Comparison of ENCODE assay signal across 18 mouse cellular contexts in the genomic region with DNA sequence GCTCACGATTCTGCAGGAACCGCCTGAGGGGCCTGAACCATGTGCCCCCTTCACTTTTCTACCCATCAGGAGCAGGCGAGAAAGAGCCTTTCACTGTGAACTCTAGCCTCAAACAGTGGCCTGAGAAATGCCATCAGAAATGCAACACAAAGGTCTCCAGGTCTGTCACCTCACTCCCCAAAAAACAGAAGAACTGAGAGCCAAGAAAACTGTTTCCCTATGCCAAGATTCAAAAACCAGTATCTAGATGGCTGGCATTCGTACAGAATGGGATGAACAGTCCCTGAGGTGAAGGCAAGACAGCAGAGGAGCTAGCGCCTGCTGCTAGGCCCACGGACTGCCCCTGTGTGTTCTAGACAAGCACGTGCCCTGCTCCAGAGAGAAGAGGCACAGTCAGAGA.
DNase-seq lines count a peak whose midpoint lies in the region; ATAC-seq and TF ChIP-seq lines count a peak whose summit lies in the region.
"Had no signal": no experiment of that assay in that cellular context is flagged by ENCODE, and none has a peak within 500 bp of the region (broad histone marks: within the 10 kb centered on the region; RNA-seq: fewer than 3 reads in every experiment).

No protein-coding gene starts in this region.

- no peak overlapping the region for H3K9ac ChIP-seq in liver, adult 2 months (ENCODE audit: low read depth, low read length)

- no peak overlapping the region for H3K4me3 ChIP-seq in liver, adult 2 months (ENCODE audit: insufficient read depth, low read depth, low read length)
- peak overlapping the region; percentile 57 for H3K4me3 ChIP-seq in megakaryocyte, embryonic 14.5 days (replicated peaks)

- DNase-seq in liver, adult 2 months (ENCODE audit: extremely low read depth, low read depth, low spot score): peak; percentile 97
- DNase-seq in liver: no peak
- DNase-seq: adrenal gland, adult 2 months; adrenal gland, adult 8-10 months; adrenal gland, postnatal 10 days; adrenal gland, postnatal 14 days; adrenal gland, postnatal 25 days; adrenal gland, postnatal 36 days; B cell, adult 2 months; cerebellum, adult 11 months; cerebellum, adult 11-12 months; cerebellum, adult 18-20 months had no signal

- TF ChIP-seq CTCF in liver, adult 2 months (IDR thresholded peaks at IDR 0.05; ENCODE audit: low read depth, low read length): no peak

- no peaks in the 10 kb centered on the region for H3K27me3 ChIP-seq in liver, adult 2 months (ENCODE audit: control insufficient read depth, insufficient read depth, low read length)
- H3K27me3 ChIP-seq in megakaryocyte, embryonic 14.5 days (replicated peaks): no peaks in the 10 kb centered on the region
- H3K27me3 ChIP-seq: Patski had no signal

- H3K36me3 ChIP-seq in liver, adult 2 months (ENCODE audit: control insufficient read depth, insufficient read depth, low read length): no peaks in the 10 kb centered on the region
- H3K36me3 ChIP-seq in megakaryocyte, embryonic 14.5 days (replicated peaks; ENCODE audit: low read length): no peaks in the 10 kb centered on the region
- H3K36me3 ChIP-seq: G1E had no signal

- H3K9me3 ChIP-seq in megakaryocyte, embryonic 14.5 days: peaks cover 33% of the 10 kb centered on the region

- H3K79me2 ChIP-seq in liver, adult 2 months (ENCODE audit: control insufficient read depth, insufficient read depth, low read length): no peaks in the 10 kb centered on the region

- TF ChIP-seq POLR2A in liver, adult 2 months (IDR thresholded peaks at IDR 0.05; ENCODE audit: extremely low read depth, insufficient read depth, low read length): no peak

- WGBS in liver, adult 2 months: 30% methylated on average over 7 of the region's 7 CpGs

- H3K27ac ChIP-seq in liver, adult 2 months (replicated peaks; ENCODE audit: insufficient read depth, low read depth, low read length): peak overlapping the region; percentile 93

- ATAC-seq in megakaryocyte, adult 5-6 weeks (ENCODE audit: poor library complexity, severe bottlenecking): no peak
- ATAC-seq: activated CD4-positive, CD25-positive, alpha-beta regulatory T cell, adult 4 months; CD4-positive, CD25-positive, alpha-beta regulatory T cell, adult 4 months; Patski had no signal

- peaks cover 21% of the 10 kb centered on the region for H3K4me1 ChIP-seq in liver, adult 2 months (ENCODE audit: control insufficient read depth, insufficient read depth, low read length)
- H3K4me1 ChIP-seq in megakaryocyte, embryonic 14.5 days: no peaks in the 10 kb centered on the region
